9 mouse cellular contexts compared by ENCODE assay signal in the genomic region with DNA sequence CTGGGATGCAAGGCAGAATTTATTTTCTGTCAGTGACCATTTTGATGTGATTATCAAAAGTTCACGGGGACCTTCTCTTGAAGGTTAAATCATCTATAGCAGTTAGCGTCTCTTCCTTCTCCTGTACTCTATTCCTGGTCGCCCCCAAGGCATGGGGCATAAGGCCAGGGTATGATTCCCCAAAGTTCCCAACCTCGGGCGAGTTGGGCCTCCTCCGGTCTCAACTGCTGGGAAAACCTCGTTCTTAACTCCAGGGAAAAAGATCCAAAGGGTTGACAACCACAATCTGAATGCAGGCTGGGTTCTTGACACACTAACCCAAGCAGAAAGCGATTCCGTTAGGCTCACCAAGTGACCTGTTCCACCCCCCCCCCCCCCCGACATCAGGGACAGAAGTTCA. TPM values are rescaled to one million over a fixed set of nuclear protein-coding genes. Genes with fewer than 3 reads are reported as not detected.
DNase-seq lines count a peak whose midpoint lies in the region; ATAC-seq and TF ChIP-seq lines count a peak whose summit lies in the region.
"Had no signal": no experiment of that assay in that cellular context is flagged by ENCODE, and none has a peak within 500 bp of the region (broad histone marks: within the 10 kb centered on the region; RNA-seq: fewer than 3 reads in every experiment).

No protein-coding gene starts in this region.

- H3K9ac ChIP-seq in forebrain, embryonic 16.5 days (replicated peaks; ENCODE audit: low read depth, low read length) = no peak overlapping the region
- H3K9ac ChIP-seq in liver, embryonic 11.5 days (ENCODE audit: low read depth, low read length) = no peak overlapping the region
- H3K9ac ChIP-seq in liver, postnatal 0 days (replicated peaks) = no peak overlapping the region
- H3K9ac ChIP-seq in heart, postnatal 0 days (replicated peaks; ENCODE audit: low read depth, low read length) = no peak overlapping the region
- no peak overlapping the region for H3K9ac ChIP-seq in neural tube, embryonic 12.5 days

- H3K4me2 ChIP-seq in forebrain, embryonic 16.5 days (ENCODE audit: low read length) = no peak overlapping the region
- peak overlapping the region; percentile 40 for H3K4me2 ChIP-seq in liver, embryonic 11.5 days
- no peak overlapping the region; the same call in 1 of the 2 replicates for H3K4me2 ChIP-seq in liver, postnatal 0 days (ENCODE audit: low read depth, low read length)
- H3K4me2 ChIP-seq in heart, postnatal 0 days (ENCODE audit: low read depth, low read length) = peak overlapping the region; percentile 48
- peak overlapping the region; percentile 51 for H3K4me2 ChIP-seq in neural tube, embryonic 12.5 days (replicated peaks)

- TF ChIP-seq CTCF in liver, postnatal 0 days (IDR thresholded peaks at IDR 0.05; ENCODE audit: low read depth) = no peak
- no peak for TF ChIP-seq CTCF in heart, postnatal 0 days (IDR thresholded peaks at IDR 0.05; ENCODE audit: low read depth)

- no peaks in the 10 kb centered on the region for H3K36me3 ChIP-seq in forebrain, embryonic 10.5 days (replicated peaks)
- no peaks in the 10 kb centered on the region for H3K36me3 ChIP-seq in forebrain, embryonic 16.5 days (ENCODE audit: control insufficient read depth, insufficient read depth)
- no peaks in the 10 kb centered on the region for H3K36me3 ChIP-seq in liver, embryonic 11.5 days (ENCODE audit: control insufficient read depth, insufficient read depth, low read length)
- H3K36me3 ChIP-seq in liver, postnatal 0 days (replicated peaks; ENCODE audit: insufficient read depth, low read length) = no peaks in the 10 kb centered on the region
- H3K36me3 ChIP-seq in heart, postnatal 0 days (replicated peaks; ENCODE audit: control insufficient read depth, insufficient read depth, low read length) = no peaks in the 10 kb centered on the region
- no peaks in the 10 kb centered on the region for H3K36me3 ChIP-seq in neural tube, embryonic 12.5 days

- H3K27me3 ChIP-seq in forebrain, embryonic 10.5 days (ENCODE audit: poor library complexity, severe bottlenecking) = peaks cover 100% of the 10 kb centered on the region
- peaks cover 58% of the 10 kb centered on the region for H3K27me3 ChIP-seq in forebrain, embryonic 16.5 days (replicated peaks; ENCODE audit: control insufficient read depth, insufficient read depth, low read length)
- peaks cover 89% of the 10 kb centered on the region for H3K27me3 ChIP-seq in liver, embryonic 11.5 days (replicated peaks; ENCODE audit: control insufficient read depth, insufficient read depth, low read length)
- H3K27me3 ChIP-seq in liver, postnatal 0 days (ENCODE audit: insufficient read depth, low read length) = peaks cover 87% of the 10 kb centered on the region
- H3K27me3 ChIP-seq in heart, postnatal 0 days (ENCODE audit: control insufficient read depth, insufficient read depth, low read length) = peaks cover 97% of the 10 kb centered on the region
- H3K27me3 ChIP-seq in neural tube, embryonic 12.5 days (replicated peaks) = peaks cover 75% of the 10 kb centered on the region

- no peaks in the 10 kb centered on the region for H3K9me3 ChIP-seq in forebrain, embryonic 10.5 days
- no peaks in the 10 kb centered on the region for H3K9me3 ChIP-seq in forebrain, embryonic 16.5 days (ENCODE audit: control insufficient read depth, low read length)
- no peaks in the 10 kb centered on the region for H3K9me3 ChIP-seq in liver, embryonic 11.5 days (ENCODE audit: control insufficient read depth, low read length)
- no peaks in the 10 kb centered on the region for H3K9me3 ChIP-seq in liver, postnatal 0 days (ENCODE audit: low read length)
- no peaks in the 10 kb centered on the region for H3K9me3 ChIP-seq in heart, postnatal 0 days (replicated peaks; ENCODE audit: control insufficient read depth, low read length)
- no peaks in the 10 kb centered on the region for H3K9me3 ChIP-seq in neural tube, embryonic 12.5 days

- ATAC-seq in forebrain, embryonic 16.5 days = no peak
- ATAC-seq in liver, embryonic 11.5 days (replicated peaks; ENCODE audit: low FRiP score) = no peak
- ATAC-seq in liver, postnatal 0 days = no peak
- ATAC-seq in heart, postnatal 0 days (ENCODE audit: insufficient read depth, low read depth) = no peak
- ATAC-seq in neural tube, embryonic 12.5 days (ENCODE audit: low FRiP score, low read depth) = no peak
- ATAC-seq in granulocyte monocyte progenitor cell, adult 5-6 weeks (replicated peaks; ENCODE audit: poor library complexity, severe bottlenecking) = no peak

- WGBS in forebrain, embryonic 10.5 days = 0% methylated on average over 10 of the region's 10 CpGs
- WGBS in forebrain, embryonic 16.5 days = 8% methylated on average over 10 of the region's 10 CpGs
- 5% methylated on average over 10 of the region's 10 CpGs for WGBS in liver, embryonic 11.5 days
- 4% methylated on average over 10 of the region's 10 CpGs for WGBS in liver, postnatal 0 days (ENCODE audit: insufficient replicate concordance)
- WGBS in heart, postnatal 0 days = 9% methylated on average over 10 of the region's 10 CpGs
- WGBS in neural tube, embryonic 12.5 days = 2% methylated on average over 10 of the region's 10 CpGs

- peak overlapping the region; percentile 59 for H3K4me3 ChIP-seq in forebrain, embryonic 10.5 days
- H3K4me3 ChIP-seq in forebrain, embryonic 16.5 days (replicated peaks; ENCODE audit: low read length) = no peak overlapping the region
- no peak overlapping the region for H3K4me3 ChIP-seq in liver, embryonic 11.5 days (ENCODE audit: low read depth, low read length)
- no peak overlapping the region for H3K4me3 ChIP-seq in liver, postnatal 0 days (ENCODE audit: low read depth, low read length)
- H3K4me3 ChIP-seq in heart, postnatal 0 days (ENCODE audit: low read depth, low read length) = peak overlapping the region; percentile 48
- H3K4me3 ChIP-seq in neural tube, embryonic 12.5 days = peak overlapping the region; percentile 16; the same call in 1 of the 2 replicates
- H3K4me3 ChIP-seq: myocyte had no signal

- peak; percentile 40 for DNase-seq in forebrain, embryonic 10.5 days (ENCODE audit: extremely low spot score, low spot score)
- DNase-seq in liver, embryonic 11.5 days (ENCODE audit: low spot score) = no peak
- no peak for DNase-seq in liver, postnatal 0 days
- DNase-seq in heart, postnatal 0 days (ENCODE audit: low spot score) = no peak
- no peak for DNase-seq in layer of hippocampus, adult 9-11 months

- peaks cover 66% of the 10 kb centered on the region for H3K4me1 ChIP-seq in forebrain, embryonic 10.5 days
- peaks cover 41% of the 10 kb centered on the region for H3K4me1 ChIP-seq in forebrain, embryonic 16.5 days (replicated peaks; ENCODE audit: control insufficient read depth, insufficient read depth, low read length)
- no peaks in the 10 kb centered on the region; the same call in 1 of the 2 replicates for H3K4me1 ChIP-seq in liver, embryonic 11.5 days (replicated peaks; ENCODE audit: control insufficient read depth, insufficient read depth, low read length)
- peaks cover 9% of the 10 kb centered on the region; the same call in 1 of the 2 replicates for H3K4me1 ChIP-seq in liver, postnatal 0 days (ENCODE audit: insufficient read depth)
- H3K4me1 ChIP-seq in heart, postnatal 0 days (ENCODE audit: control insufficient read depth, insufficient read depth) = no peaks in the 10 kb centered on the region; the same call in none of the 2 replicates
- H3K4me1 ChIP-seq in neural tube, embryonic 12.5 days = peaks cover 41% of the 10 kb centered on the region

- no peak for TF ChIP-seq EP300 in liver, postnatal 0 days (IDR thresholded peaks at IDR 0.05; ENCODE audit: low read depth)
- TF ChIP-seq EP300 in heart, postnatal 0 days (IDR thresholded peaks at IDR 0.05; ENCODE audit: low read depth) = no peak

- H3K27ac ChIP-seq in forebrain, embryonic 10.5 days = peak overlapping the region; percentile 87
- H3K27ac ChIP-seq in forebrain, embryonic 16.5 days (ENCODE audit: low read length) = no peak overlapping the region
- H3K27ac ChIP-seq in liver, embryonic 11.5 days (ENCODE audit: low read depth, low read length) = peak overlapping the region; percentile 25; the same call in 1 of the 2 replicates
- no peak overlapping the region for H3K27ac ChIP-seq in liver, postnatal 0 days (ENCODE audit: low read depth)
- H3K27ac ChIP-seq in heart, postnatal 0 days (ENCODE audit: low read depth) = 0 out of 2 replicates have a peak overlapping the region, but pooled peaks have one; percentile 70
- no peak overlapping the region for H3K27ac ChIP-seq in neural tube, embryonic 12.5 days

RNA-seq across cellular contexts. Expression of gene Pdgfra, which starts 2.7 kb away (rescaled TPM):
- polyA plus RNA-seq in forebrain, embryonic 10.5 days (2016; fragmentation: Nextera tagmentation; extraction: Ambion mirVana) = 20.2 and 23.5 TPM in 2 replicates
- polyA plus RNA-seq in forebrain, embryonic 16.5 days (2015; fragmentation: Nextera tagmentation; extraction: Ambion mirVana) = 11.3 and 12.1 TPM in 2 replicates
- polyA plus RNA-seq in liver, embryonic 11.5 days (2014; fragmentation: Nextera tagmentation; extraction: Ambion mirVana) = 21.9 and 29.4 TPM in 2 replicates
- 1.3 TPM in 2 replicates for polyA plus RNA-seq in liver, postnatal 0 days (2015; fragmentation: Nextera tagmentation; extraction: Ambion mirVana)
- 25.3 and 27.4 TPM in 2 replicates for total RNA-seq in heart, postnatal 0 days (2014; rRNA removed; ENCODE audit: low replicate concordance)
- polyA plus RNA-seq in heart, postnatal 0 days (2015; fragmentation: Nextera tagmentation; extraction: Ambion mirVana) = 5.3 and 6.1 TPM in 2 replicates
- 23.9 and 24.4 TPM in 2 replicates for polyA plus RNA-seq in neural tube, embryonic 12.5 days (2016; fragmentation: Nextera tagmentation; extraction: Ambion mirVana)
- total RNA-seq in granulocyte monocyte progenitor cell, adult 5-6 weeks (2014; fragmentation: Nextera tagmentation) = not detected in 2 replicates
- not detected in 2 replicates for total RNA-seq in granulocyte monocyte progenitor cell, adult 5-6 weeks (2017)

Comparison
In these comparisons a context has a peak if more than half of its experiments do, and no peak if none do; other contexts are left out.
1. H3K27ac ChIP-seq: peak in forebrain, embryonic 10.5 days (single experiment), liver, embryonic 11.5 days (single experiment) and heart, postnatal 0 days (single experiment); none in forebrain, embryonic 16.5 days (single experiment), liver, postnatal 0 days (single experiment) and neural tube, embryonic 12.5 days (single experiment).
2. H3K4me3 ChIP-seq: peak in forebrain, embryonic 10.5 days (single experiment), heart, postnatal 0 days (single experiment) and neural tube, embryonic 12.5 days (single experiment); none in forebrain, embryonic 16.5 days (single experiment), liver, embryonic 11.5 days (single experiment) and liver, postnatal 0 days (single experiment).
3. H3K4me2 ChIP-seq: peak in liver, embryonic 11.5 days (single experiment), heart, postnatal 0 days (single experiment) and neural tube, embryonic 12.5 days (single experiment); none in forebrain, embryonic 16.5 days (single experiment) and liver, postnatal 0 days (single experiment).